Comparison of ENCODE assay signal across 19 mouse cellular contexts in the genomic region with DNA sequence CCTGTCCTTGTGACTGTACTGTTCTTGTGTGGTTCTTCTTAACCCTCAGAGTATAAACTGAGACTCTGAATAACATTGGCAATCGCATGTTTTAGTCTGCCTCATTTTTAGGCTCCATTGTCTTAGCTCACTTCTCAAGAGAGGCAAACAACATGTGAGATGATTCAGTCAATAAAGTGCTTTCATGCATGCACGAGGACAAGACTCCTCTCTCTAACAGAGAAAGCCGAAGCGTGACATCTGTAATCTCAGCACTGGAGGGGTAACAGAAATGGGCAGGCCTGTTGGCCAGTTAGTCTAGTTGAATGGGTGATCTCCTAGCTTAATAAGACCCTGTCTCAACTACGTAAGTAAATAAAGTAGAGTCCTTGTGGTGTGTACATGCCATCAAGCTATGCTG.
"Had no signal": no experiment of that assay in that cellular context is flagged by ENCODE, and none has a peak within 500 bp of the region (broad histone marks: within the 10 kb centered on the region; RNA-seq: fewer than 3 reads in every experiment).

No protein-coding gene starts in this region.

- ATAC-seq: midbrain, embryonic 16.5 days had no signal

- H3K36me3 ChIP-seq: midbrain, embryonic 10.5 days; midbrain, embryonic 12.5 days; neural tube, embryonic 13.5 days had no signal

- H3K9me3 ChIP-seq: midbrain, embryonic 10.5 days; midbrain, embryonic 12.5 days; neural tube, embryonic 13.5 days; neural tube, embryonic 15.5 days had no signal

- H3K27ac ChIP-seq: midbrain, embryonic 10.5 days; midbrain, embryonic 12.5 days; neural tube, embryonic 13.5 days; neural tube, embryonic 15.5 days had no signal

- H3K4me3 ChIP-seq: midbrain, embryonic 10.5 days; midbrain, embryonic 12.5 days; myocyte; neural tube, embryonic 13.5 days; neural tube, embryonic 15.5 days had no signal

- DNase-seq: lung, adult 18-20 months; lung, embryonic 14.5 days; lung, postnatal 10 days; lung, postnatal 4 days; midbrain, embryonic 14.5 days; retina, postnatal 1 day; right cerebral cortex, adult 18-20 months; right cerebral cortex, postnatal 25 days; right cerebral cortex, postnatal 4 days; spleen, adult 18-20 months; thymus, adult 18-20 months; thymus, postnatal 14 days; thymus, postnatal 36 days had no signal

- H3K4me2 ChIP-seq: lung, embryonic 14.5 days; midbrain, embryonic 12.5 days; neural tube, embryonic 13.5 days; neural tube, embryonic 15.5 days had no signal

- H3K9ac ChIP-seq: lung, embryonic 14.5 days; midbrain, embryonic 12.5 days; neural tube, embryonic 13.5 days; neural tube, embryonic 15.5 days had no signal

- H3K27me3 ChIP-seq: midbrain, embryonic 12.5 days; neural tube, embryonic 13.5 days; neural tube, embryonic 15.5 days had no signal

- H3K4me1 ChIP-seq: midbrain, embryonic 10.5 days; midbrain, embryonic 12.5 days; neural tube, embryonic 13.5 days; neural tube, embryonic 15.5 days had no signal
